Mouse (Mus musculus) lung, postnatal 4 days (tissue): ENCODE data around the gene Agap1.
A peak's percentile ranks its signal among the peaks of the same experiment; 100 is the strongest.

Experiments used
- DNase-seq, 2 experiments: peaks; one replicate each; pipeline ENCODE4 v3.0.0; 2021

Agap1 gene

DNA sequence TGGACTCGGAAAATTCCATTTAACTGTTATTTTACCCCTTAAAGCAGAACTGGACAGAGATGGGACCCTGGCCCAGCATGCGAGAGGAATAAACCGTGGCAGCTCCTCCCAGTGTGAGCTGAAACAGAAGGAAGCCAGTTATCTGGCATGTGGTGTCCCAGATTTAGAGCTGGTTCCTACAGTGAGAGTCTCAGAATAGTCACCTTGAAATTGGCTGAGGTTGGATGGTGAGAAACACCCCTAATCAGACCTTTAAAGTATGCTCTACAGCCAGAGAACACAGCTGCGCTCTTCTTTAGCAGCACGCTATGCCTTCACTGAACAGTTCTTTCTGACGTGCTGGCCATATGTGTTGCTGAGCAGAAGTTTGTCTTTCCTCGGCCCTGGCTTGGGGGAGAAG, 168.2 kb downstream of the Agap1 start:
- no peak for DNase-seq

DNA sequence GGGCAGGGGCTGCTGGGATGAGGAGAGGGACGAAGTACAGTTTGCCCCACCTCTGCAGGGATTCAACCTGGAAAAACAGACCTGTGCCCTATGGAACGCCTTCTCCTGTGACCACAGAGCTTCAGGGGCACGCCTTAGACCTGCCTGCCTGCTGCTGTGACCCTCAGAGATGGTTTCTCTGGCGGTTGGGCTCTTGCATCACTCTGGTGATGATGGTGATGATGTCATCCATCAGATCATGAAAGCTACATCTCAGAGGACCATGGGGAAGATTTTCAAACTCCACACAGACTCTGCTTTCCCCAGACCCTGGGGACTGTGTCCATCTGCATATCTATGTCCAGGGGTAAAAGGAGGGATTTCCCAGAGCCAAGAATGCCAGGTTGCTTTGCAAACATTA, 170.7 kb downstream of the Agap1 start:
- DNase-seq = no peak

DNA sequence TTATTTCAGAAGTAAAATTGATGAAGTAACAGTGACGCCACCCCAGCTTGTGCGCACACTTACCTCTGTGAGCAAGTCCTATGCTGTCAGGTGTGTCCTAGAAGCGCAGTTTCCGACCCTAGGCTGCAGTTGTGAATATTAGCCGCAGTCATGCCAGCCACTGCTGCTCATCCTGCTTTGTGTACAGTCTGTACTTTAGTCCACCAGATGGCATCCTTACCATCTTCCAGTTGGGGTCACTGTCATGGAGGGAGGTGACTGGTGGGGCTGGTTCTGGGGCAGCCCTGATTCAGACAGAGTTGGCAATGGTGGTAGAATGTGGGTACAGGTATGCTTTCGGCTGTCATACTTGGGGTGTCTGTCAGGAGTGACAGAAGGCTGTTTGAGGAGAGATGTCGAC, 171.4 kb downstream of the Agap1 start:
- no peak for DNase-seq

DNA sequence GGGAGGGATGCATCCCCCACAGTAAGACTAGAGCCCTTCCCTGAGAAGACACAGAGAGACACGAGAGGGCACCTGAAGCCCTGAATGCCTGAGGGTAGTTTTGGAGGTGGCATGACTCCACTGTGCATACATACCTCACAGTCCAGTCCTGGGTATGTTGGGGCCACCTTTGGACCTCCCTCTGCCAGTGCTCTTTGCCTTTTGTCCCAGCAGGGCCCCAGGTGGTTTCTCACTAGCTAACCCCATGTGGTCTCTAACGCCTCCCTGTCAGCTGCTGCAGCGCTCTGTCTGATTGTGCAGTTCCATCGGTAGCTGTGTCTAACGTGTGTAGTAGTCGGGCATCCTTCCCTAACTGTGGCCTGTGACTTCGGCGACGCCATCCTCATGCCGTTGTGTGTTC, 172.3 kb downstream of the Agap1 start:
- DNase-seq = no peak

DNA sequence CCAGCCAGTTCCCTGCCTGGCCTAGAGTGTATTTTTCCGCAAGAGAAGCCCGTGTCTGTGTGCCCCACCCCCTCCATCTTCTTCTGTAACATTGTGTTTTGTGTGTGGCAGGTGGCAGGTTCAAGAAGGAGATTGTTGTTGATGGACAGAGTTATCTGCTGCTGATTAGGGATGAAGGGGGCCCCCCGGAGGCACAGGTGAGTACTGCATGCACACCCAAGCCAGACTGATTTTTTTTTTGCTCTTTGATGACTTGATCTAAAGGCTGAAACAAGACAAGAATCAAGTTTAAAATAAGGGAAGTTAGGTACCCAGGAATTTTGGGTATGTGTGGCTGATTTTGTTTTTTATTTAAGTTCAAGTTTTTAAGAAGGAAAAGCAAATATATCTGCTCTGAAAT, 173.0 kb downstream of the Agap1 start:
- DNase-seq = no peak

DNA sequence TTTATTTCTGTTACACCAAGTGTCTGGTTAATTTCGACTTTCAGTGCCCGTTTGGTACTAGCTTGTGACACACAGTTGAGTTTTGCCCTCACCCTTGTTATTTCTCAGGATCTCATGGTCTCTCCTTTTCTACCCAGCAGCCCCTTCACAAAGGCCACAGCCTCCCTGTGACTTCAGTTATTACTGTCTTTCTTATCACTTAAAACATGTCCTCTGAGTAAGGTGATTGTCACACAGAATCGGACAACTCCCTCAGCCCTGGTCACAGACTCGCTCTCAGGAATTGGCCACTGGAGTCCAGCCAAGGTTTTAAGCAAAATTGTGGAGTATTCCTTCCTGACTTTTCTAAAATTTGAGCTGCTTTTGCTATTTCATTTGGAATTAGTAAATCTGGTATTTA, 176.2 kb downstream of the Agap1 start:
- DNase-seq = no peak

DNA sequence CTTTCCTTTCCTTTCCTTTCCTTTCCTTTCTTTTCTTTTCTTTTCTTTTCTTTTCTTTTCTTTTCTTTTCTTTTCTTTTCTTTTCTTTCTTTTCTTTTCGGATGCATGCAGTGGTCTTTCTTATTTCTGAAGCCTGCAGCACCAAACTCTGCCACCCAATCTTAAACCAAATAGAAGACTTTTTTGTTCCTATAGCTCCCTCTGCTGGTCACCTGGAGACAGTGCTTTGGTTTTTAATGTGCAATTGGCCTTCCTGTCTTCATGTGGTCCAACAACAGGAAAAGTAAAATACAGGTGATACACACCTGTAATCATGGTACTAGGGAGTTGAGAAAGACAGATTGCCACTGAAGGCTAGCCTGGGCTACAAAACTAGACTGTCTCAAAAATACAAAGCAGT, 177.1 kb downstream of the Agap1 start:
- DNase-seq = peak in 1 of 2 experiments; percentile 29

DNA sequence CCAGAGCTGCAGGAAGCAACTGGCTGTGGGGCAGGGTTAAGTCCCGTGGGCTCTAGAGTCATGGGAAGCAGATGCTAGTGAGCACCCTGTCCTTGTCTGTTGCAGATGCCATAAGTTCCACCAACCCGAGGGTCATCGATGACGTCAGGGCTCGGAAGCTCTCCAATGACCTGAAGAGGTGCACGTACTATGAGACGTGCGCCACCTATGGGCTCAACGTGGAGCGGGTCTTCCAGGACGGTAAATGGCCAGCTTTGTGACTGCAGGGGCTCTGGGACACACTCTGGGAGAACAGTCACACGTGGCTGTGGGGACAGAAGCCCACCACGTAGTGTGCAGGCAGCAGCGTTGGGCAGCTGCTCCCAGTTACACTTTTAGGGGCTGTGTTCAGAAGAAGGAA, 179.4 kb downstream of the Agap1 start:
- DNase-seq = no peak

DNA sequence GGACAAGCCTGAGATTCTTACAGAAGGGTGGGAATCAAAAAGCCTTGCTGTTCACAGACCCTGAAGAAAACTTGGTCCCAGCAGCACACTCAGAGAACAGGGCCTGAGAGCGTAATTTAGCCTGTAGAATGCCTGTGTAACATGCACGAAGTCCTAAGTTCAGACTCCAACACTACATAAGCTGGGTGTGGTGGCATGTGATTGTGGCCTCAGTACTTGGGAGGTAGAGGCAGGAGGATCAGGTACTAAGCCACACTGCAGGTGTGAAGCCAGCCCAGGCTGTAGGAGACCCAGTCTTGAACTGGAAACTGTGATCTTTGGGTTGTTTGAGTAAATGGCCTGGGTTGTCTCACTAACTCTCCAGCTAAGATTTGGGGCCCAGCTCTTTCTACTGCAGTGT, 180.5 kb downstream of the Agap1 start:
- no peak for DNase-seq

DNA sequence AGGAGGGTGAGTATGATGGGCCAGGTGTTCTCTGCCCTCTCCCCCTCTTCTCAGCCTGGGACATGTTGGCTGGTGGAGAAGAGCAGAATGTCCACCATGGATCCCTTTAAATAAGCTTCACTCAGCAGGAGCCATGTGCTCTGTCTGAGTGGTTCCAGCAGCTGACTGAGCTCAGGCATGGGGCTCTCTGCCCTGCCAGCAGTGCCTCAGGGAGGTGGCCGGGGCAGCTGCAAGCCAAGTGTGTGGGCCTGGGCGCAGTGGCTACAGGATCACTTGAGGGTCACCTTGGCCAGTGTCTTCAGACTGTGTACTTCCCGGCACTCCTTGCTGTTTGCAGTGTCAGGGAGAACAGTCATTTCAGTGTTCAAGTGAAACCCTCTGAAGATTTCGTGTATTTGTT, 183.1 kb downstream of the Agap1 start:
- no peak for DNase-seq

DNA sequence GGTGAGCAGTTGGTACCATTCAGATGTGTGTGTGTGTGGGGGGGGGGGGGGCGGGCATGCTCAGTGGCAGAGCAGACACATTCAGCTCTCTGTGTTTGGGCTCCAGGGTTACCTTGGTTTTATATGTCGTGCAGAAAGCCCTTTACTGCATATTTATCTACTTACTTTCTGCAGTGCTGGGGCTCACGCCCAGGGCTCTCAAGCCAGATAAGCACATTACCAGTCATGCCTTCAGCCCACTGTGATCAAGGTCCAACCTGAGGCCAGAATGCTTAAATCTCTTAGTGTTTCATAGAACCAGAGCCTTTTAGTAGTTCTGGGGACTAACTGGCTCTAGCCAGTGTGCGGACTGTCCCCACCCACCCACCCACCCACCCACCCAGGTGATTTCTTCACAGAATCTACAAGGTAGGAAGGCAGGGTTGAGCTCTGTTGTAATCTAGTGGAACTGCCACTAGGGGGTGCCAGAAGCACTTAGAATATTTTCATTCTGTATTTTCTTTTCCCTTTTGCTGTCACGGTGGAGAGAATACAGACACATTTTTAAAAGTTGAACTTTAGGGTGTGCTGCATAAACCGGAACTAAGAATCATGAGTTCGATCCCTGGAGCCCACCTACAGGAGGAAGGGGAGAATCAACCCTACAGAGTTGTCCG, 189.0 kb downstream of the Agap1 start:
- DNase-seq = peak in 1 of 2 experiments; percentile 58

DNA sequence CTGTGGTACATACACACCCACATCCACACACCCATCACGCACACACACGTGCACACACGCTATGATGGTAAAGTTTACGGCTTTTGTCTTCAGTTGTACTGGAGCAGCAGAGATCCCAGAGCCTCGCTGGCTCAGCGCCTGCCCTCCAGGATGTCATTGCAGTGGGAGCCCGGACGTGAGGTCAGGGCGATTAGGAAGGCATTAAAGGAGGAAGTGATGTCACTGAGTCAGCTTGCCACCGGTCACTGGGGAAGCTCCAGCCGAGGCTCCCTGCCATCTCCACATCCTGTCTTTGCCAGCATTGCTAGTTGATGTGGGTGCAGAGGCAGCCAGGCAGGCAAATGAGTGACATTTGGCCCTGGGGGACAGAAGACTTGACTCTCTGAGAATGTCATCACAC, 189.5 kb downstream of the Agap1 start:
- peak; percentile 79 to 85 for DNase-seq

DNA sequence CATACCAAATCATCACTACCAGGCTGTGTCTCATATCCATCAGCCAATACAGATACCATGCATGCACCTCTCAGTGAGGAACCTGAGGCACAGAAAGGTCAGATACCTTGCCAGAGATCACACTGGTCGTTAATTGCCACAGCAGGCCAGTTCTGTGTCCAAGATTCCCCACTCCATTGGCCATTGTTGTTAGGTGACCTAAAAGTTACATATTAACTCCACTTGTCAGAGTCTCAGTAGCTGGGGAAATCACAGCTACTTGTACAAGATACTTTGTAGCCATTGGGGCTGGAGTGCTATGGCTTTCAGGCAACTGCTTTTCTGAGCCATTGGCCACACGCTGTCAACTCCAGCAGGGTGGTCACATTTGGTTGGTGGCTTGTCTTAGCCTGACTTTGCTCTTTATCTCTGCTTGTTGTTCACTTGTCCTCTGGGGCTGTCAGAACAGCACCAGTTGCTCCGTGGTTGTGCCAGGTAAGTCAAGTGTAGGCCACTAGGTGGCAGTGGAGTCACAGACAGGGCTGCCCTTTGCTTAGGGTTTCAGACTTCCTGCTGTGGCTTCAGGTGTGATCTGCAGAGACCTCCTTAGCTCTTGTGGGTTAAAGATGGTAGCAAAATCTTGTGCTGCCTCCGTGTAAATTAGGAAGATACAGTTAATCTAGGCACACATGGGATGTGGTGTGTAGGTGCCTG, 191.9 kb downstream of the Agap1 start:
- DNase-seq = peak; percentile 59 to 80

DNA sequence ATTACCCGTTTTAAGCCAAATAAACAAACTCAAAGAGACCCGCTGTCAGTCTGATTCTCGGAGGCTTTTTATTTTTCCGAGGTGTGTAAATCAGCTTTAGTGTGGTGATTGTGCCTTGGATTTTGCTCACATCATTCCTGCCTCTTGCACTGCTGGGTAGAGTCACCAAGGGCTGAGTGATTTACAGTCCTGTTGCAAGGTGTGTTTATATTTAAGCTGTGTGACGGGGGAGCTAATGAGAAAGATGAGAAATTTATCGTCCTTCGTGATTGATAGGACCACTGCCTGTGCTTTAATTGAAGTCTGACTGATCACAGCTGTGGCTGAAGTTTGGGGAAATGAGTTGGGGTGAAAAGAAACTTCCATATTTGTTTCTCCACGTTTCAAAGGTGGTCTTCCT, 192.9 kb downstream of the Agap1 start:
- no peak for DNase-seq

DNA sequence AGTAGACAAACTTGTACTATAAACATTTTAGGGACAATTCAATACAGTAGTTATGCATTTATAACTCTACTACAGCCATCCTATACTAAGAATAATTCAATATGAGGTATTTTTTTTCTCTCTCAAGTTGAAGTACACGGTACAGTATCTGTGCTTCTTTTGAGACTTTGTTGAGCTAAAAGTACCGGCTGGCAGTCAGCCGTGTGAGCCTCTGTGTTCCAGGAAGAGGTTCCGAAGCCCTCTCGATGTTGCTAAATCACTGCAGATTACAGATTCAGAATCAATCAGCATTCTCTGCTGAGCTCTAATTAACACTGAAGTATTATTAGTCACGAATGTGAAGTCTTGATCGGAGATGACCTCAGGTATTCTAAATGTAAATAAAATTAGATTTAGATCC, 196.0 kb downstream of the Agap1 start:
- DNase-seq = no peak

DNA sequence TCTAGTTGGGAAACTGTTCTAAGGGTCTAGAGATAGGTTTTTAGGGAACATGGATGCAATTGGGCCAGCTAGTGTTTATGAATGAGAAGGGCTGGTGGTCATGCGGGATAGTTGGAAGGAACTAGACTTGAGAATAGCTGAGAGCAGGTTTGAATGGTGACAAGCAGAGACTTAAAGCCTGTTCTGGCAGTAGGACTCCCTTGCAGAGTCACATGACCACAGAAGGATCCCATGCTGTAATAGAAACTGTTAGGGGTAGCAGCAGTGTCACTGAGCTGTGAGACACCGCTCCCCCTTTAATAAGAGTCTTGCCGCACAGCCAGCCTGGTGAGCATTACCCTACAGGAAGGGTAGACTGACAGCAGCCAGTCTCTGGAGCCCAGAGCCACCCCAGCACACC, 201.6 kb downstream of the Agap1 start:
- no peak for DNase-seq

DNA sequence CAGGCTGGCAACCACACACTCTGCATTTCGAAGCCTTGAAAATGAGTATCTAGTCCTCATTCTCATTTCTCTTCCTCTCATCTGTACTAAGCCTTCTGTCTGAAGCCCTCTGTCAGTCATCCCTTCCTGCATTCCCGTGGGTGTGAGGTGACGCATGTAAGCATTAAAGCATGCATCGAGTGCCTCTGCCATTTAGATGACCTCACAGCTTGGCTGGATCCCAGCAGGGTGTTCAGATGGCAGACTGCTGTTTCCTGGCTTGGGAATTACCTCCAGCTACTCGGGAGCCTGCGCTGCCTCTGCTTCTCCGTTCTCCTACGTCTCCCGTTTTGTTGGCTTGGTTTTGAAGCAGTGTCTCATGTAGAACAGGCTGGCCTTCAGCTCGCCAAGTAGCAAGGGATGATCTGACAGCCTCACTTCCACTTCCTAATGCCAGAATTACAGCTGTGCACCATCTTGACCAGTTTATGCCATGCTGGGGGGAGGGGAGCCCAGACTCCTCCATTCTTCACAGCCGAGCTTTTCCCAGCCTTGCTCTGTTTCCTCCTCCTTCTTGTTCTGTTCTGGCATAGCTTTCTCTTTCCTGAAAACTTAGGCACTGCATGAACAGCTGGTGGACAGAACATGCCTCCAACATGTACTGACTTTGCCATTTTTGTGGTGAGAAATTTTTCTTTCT, 202.2 kb downstream of the Agap1 start:
- peak; percentile 83 to 84 for DNase-seq

DNA sequence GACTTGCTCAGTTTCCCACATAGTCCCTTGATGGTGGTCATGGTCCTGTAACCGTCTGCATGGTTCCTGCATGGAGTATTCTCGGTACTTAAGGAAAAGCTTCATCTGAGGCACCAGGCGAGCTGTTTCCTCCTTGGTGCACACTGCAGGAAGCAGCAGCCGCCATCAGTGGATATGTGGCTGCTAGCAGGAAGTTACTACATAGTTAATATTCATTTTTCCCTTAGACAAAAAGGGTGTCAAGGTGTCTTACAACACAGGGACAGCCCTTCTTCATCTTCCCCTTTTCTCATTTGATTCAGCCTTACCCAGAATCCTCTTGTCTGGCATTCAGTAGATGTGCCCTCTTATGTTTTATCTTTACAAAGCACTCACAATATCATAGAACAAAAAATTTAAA, 206.2 kb downstream of the Agap1 start:
- no peak for DNase-seq

DNA sequence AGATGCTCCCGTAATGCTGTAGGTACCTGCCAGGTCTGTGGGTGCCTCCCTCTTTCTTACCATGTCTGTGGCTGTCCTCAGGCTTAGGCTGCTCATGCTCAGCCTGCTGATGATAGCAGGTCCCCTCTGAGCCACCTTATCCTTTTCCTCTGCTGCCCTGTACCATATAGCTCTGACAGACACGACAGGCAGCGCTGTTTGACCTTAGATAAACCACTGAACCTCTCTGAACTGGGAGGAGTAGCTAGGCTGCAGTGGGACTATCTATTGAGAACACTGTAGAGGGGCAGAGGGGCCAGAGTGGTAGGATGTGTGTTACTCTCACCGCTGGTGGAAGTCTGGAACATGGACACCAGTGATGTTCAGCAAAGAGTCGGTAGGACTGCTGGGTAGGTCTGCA, 211.5 kb downstream of the Agap1 start:
- DNase-seq = no peak

DNA sequence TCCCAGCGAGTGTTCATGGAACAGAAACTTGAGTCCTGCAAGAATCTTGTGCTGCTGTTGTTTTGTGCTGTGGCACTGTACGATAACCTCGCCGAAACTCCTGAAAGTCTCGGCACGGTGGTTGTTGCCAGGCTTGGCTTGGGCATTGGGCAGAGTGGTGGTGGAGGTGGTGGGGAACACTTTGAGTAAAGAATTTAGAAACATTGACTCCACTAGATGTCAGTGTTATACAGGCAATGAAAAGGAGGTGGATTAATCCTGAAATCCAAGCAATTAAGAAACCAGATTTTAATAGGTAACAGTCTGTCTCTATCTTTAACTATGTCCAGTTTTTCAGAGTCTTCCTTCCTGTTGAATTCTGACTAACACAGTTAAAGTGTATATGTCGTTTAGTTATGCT, 212.8 kb downstream of the Agap1 start:
- DNase-seq = no peak

DNA sequence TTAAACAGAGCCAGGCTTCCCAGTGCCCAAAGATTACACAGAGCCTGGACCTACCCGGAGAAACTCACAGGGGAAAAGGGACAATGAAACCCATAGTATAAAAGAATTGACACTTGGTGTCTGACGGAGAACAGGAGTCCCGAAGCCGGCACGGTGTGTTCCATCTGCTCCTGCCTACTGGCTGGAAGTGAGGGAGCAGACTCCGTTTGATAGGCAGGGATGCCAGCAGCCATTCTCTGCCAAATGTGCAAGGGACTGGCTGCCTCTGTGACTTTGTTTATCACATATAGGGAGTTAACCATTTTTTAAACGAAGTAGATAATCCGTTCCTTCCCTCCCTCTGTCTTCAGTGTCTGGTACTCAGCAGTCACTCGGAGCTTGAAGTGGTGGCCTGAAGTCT, 214.0 kb downstream of the Agap1 start:
- no peak for DNase-seq

DNA sequence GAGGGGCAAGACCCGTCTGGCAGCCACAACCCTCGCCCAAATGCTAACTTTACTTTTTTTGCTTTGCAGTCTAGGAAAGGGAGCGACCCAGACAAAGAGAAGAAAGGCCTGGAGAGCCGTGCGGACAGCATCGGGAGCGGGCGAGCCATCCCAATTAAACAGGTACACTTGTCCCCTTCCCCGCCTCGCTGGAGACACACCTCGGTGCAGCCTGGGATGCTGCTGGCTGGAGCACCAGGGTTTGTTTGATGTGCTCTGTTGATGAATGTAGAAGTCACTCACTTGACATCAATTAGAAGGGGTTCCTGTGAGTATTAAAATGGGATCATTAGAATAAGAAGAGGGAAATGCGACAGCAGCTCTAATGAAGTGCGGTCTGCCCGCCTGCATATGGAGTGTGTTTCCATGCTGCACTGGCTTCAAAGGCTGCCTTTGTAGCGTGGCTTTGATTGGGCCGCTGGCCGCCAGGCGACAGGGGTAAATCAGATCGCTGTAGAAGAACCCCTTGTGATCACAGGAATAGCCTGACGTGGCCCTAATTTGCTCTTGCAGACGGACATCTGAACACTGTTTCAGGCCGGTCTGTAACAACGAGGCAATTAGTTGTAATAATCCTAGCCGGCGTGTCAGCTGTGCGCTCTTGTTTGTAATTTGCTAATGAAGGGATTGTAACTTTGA, 216.6 kb downstream of the Agap1 start:
- DNase-seq = no peak

DNA sequence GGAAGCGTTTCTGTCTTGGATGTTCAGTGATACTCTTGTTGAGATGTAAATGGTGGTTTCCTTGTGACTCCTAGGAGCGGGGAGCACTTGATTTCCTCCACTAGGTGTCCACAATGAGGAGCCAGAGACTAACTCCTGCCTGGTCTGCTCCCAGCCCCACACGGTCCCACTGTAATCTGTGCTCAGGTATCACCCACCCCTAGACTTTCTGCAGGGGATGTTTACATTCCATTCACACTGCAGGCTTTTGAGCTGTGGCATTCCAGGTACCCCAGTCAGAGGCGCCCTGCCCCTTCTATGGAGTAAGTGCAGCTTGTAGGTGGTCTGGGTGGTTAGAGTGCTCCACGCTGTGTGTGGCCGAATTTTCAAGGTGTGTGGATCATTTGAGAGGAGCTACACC, 218.5 kb downstream of the Agap1 start:
- no peak for DNase-seq

DNA sequence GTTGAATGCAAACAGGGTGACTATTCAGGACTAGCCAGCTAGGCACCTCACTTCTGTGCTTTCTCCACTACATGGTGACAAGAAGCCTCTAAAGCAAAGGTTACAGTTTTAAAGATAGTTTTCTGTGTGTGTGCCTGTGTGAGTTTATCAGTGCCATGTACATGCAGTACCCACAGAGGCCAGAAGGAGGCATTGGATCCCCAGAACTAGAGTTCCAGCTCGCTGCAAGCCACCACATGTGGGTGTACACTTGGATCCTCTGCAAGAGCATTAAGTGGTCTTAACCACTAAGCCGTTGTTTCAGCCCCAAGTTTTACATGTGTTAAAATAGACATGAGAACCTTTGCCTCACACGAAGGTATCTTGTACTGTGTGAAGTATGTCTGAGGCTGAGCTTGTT, 219.1 kb downstream of the Agap1 start:
- DNase-seq = no peak
